ENCODE assay signal across 25 mouse cellular contexts in genomic region chr7:96904442-96904841, GRCm38 (mm10). TPM values are rescaled to one million over a fixed set of nuclear protein-coding genes. Genes with fewer than 3 reads are reported as not detected.
DNase-seq lines count a peak whose midpoint lies in the region; ATAC-seq and TF ChIP-seq lines count a peak whose summit lies in the region.
"Had no signal": no experiment of that assay in that cellular context is flagged by ENCODE, and none has a peak within 500 bp of the region (broad histone marks: within the 10 kb centered on the region; RNA-seq: fewer than 3 reads in every experiment).

No protein-coding gene starts in this region.

- TF ChIP-seq EP300 in liver, postnatal 0 days (IDR thresholded peaks at IDR 0.05; ENCODE audit: low read depth) = no peak

- no peak overlapping the region for H3K4me2 ChIP-seq in forebrain, embryonic 11.5 days (ENCODE audit: low read depth, low read length, severe bottlenecking)
- H3K4me2 ChIP-seq in liver, postnatal 0 days (ENCODE audit: low read depth, low read length) = no peak overlapping the region
- no peak overlapping the region for H3K4me2 ChIP-seq in midbrain, embryonic 14.5 days (ENCODE audit: low read length)
- H3K4me2 ChIP-seq: embryonic facial prominence, embryonic 12.5 days; heart, embryonic 15.5 days; liver, embryonic 12.5 days; lung, embryonic 14.5 days had no signal

- peaks cover 3% of the 10 kb centered on the region for H3K4me1 ChIP-seq in forebrain, embryonic 11.5 days (replicated peaks; ENCODE audit: control insufficient read depth, insufficient read depth, low read length)
- H3K4me1 ChIP-seq in forebrain, embryonic 10.5 days = peaks cover 50% of the 10 kb centered on the region
- peaks cover 12% of the 10 kb centered on the region for H3K4me1 ChIP-seq in liver, postnatal 0 days (ENCODE audit: insufficient read depth)
- peaks cover 34% of the 10 kb centered on the region for H3K4me1 ChIP-seq in midbrain, embryonic 14.5 days (ENCODE audit: control insufficient read depth, insufficient read depth, low read length)
- H3K4me1 ChIP-seq: intestine, embryonic 15.5 days; liver, embryonic 12.5 days; megakaryocyte, embryonic 14.5 days had no signal

- no peaks in the 10 kb centered on the region for H3K27me3 ChIP-seq in forebrain, embryonic 11.5 days (ENCODE audit: control insufficient read depth, insufficient read depth, low read length)
- H3K27me3 ChIP-seq in forebrain, embryonic 10.5 days (ENCODE audit: poor library complexity, severe bottlenecking) = no peaks in the 10 kb centered on the region
- no peaks in the 10 kb centered on the region for H3K27me3 ChIP-seq in liver, postnatal 0 days (ENCODE audit: insufficient read depth, low read length)
- peaks cover 3% of the 10 kb centered on the region; the same call in 1 of the 2 replicates for H3K27me3 ChIP-seq in midbrain, embryonic 14.5 days (ENCODE audit: control insufficient read depth, insufficient read depth, low read length)
- H3K27me3 ChIP-seq: embryonic facial prominence, embryonic 12.5 days; intestine, embryonic 15.5 days; liver, embryonic 12.5 days had no signal

- no peak overlapping the region for H3K9ac ChIP-seq in forebrain, embryonic 11.5 days (ENCODE audit: low read length)
- no peak overlapping the region for H3K9ac ChIP-seq in liver, postnatal 0 days (replicated peaks)
- H3K9ac ChIP-seq in midbrain, embryonic 14.5 days (replicated peaks; ENCODE audit: low read length) = no peak overlapping the region
- H3K9ac ChIP-seq: embryonic facial prominence, embryonic 12.5 days; heart, embryonic 15.5 days; intestine, embryonic 15.5 days; liver, embryonic 12.5 days; lung, embryonic 14.5 days had no signal

- H3K4me3 ChIP-seq in forebrain, embryonic 11.5 days (ENCODE audit: low read depth, low read length) = no peak overlapping the region
- no peak overlapping the region for H3K4me3 ChIP-seq in forebrain, embryonic 10.5 days
- no peak overlapping the region for H3K4me3 ChIP-seq in liver, postnatal 0 days (ENCODE audit: low read depth, low read length)
- H3K4me3 ChIP-seq in midbrain, embryonic 14.5 days (replicated peaks; ENCODE audit: low read depth, low read length) = no peak overlapping the region
- H3K4me3 ChIP-seq: embryonic facial prominence, embryonic 12.5 days; heart, adult 2 months; heart, embryonic 15.5 days; intestine, embryonic 15.5 days; limb, embryonic 10.5 days; liver, embryonic 12.5 days; megakaryocyte, embryonic 14.5 days had no signal

- no peaks in the 10 kb centered on the region for H3K9me3 ChIP-seq in forebrain, embryonic 11.5 days (ENCODE audit: control insufficient read depth, low read length)
- no peaks in the 10 kb centered on the region for H3K9me3 ChIP-seq in forebrain, embryonic 10.5 days
- H3K9me3 ChIP-seq in liver, postnatal 0 days (ENCODE audit: low read length) = no peaks in the 10 kb centered on the region
- H3K9me3 ChIP-seq in midbrain, embryonic 14.5 days (ENCODE audit: control insufficient read depth, low read length) = no peaks in the 10 kb centered on the region
- H3K9me3 ChIP-seq: embryonic facial prominence, embryonic 12.5 days; heart, embryonic 15.5 days; intestine, embryonic 15.5 days; limb, embryonic 10.5 days; liver, embryonic 12.5 days; megakaryocyte, embryonic 14.5 days had no signal

- H3K27ac ChIP-seq in forebrain, embryonic 11.5 days (ENCODE audit: low read depth, low read length) = no peak overlapping the region
- H3K27ac ChIP-seq in forebrain, embryonic 10.5 days = no peak overlapping the region
- no peak overlapping the region for H3K27ac ChIP-seq in liver, postnatal 0 days (ENCODE audit: low read depth)
- no peak overlapping the region for H3K27ac ChIP-seq in midbrain, embryonic 14.5 days (replicated peaks; ENCODE audit: low read depth, low read length)
- H3K27ac ChIP-seq: embryonic facial prominence, embryonic 12.5 days; heart, adult 2 months; heart, embryonic 15.5 days; intestine, embryonic 15.5 days; limb, embryonic 10.5 days; liver, embryonic 12.5 days had no signal

- DNase-seq in forebrain, embryonic 11.5 days (ENCODE audit: low spot score) = peak; percentile 46
- DNase-seq in forebrain, embryonic 10.5 days (ENCODE audit: extremely low spot score, low spot score) = no peak
- peak; percentile 44 for DNase-seq in liver, postnatal 0 days
- DNase-seq in liver = no peak
- DNase-seq in retina, postnatal 1 day = peak; percentile 35
- DNase-seq in retina, embryonic 14.5 days (ENCODE audit: low spot score) = no peak
- DNase-seq in midbrain, embryonic 14.5 days = peak; percentile 55
- DNase-seq in layer of hippocampus, adult 9-10 months (ENCODE audit: low spot score) = no peak
- DNase-seq: cerebellum, adult 2 months; cerebellum, postnatal 25 days; gastrocnemius, postnatal 36 days; heart, adult 2 months; heart, postnatal 36 days; kidney, adult 8-10 months; kidney, postnatal 14 days; lung, embryonic 14.5 days; right cerebral cortex, postnatal 25 days; spleen, adult 18-20 months had no signal

- ATAC-seq in forebrain, embryonic 11.5 days (replicated peaks; ENCODE audit: low FRiP score) = no peak
- ATAC-seq in liver, postnatal 0 days = peak; percentile 73
- no peak for ATAC-seq in midbrain, embryonic 14.5 days (ENCODE audit: low FRiP score, low TSS enrichment)
- ATAC-seq: CD4-positive, CD25-positive, alpha-beta regulatory T cell, adult 4 months; liver, embryonic 12.5 days had no signal

- no peak for TF ChIP-seq CTCF in liver, postnatal 0 days (IDR thresholded peaks at IDR 0.05; ENCODE audit: low read depth)

- 67% methylated on average over 3 of the region's 3 CpGs for WGBS in forebrain, embryonic 11.5 days
- WGBS in forebrain, embryonic 10.5 days = 75% methylated on average over 3 of the region's 3 CpGs
- 49% methylated on average over 3 of the region's 3 CpGs for WGBS in liver, postnatal 0 days (ENCODE audit: insufficient replicate concordance)
- 49% methylated on average over 3 of the region's 3 CpGs for whole genome bisulfite sequencing in midbrain, embryonic 14.5 days

- no peaks in the 10 kb centered on the region for H3K36me3 ChIP-seq in forebrain, embryonic 11.5 days (ENCODE audit: control insufficient read depth, insufficient read depth, low read length)
- H3K36me3 ChIP-seq in forebrain, embryonic 10.5 days (replicated peaks) = peaks cover 72% of the 10 kb centered on the region
- H3K36me3 ChIP-seq in liver, postnatal 0 days (replicated peaks; ENCODE audit: insufficient read depth, low read length) = no peaks in the 10 kb centered on the region
- peaks cover 7% of the 10 kb centered on the region for H3K36me3 ChIP-seq in midbrain, embryonic 14.5 days (ENCODE audit: control insufficient read depth, insufficient read depth, low read length)
- H3K36me3 ChIP-seq: heart, embryonic 15.5 days; intestine, embryonic 15.5 days; liver, embryonic 12.5 days had no signal

RNA-seq across cellular contexts. Expression of gene Nars2, which starts 46.9 kb away (rescaled TPM):
- polyA plus RNA-seq in forebrain, embryonic 11.5 days (2014; fragmentation: Nextera tagmentation; extraction: Ambion mirVana) = 28.2 and 29.6 TPM in 2 replicates
- 28.0 and 30.0 TPM in 2 replicates for polyA plus RNA-seq in forebrain, embryonic 10.5 days (2016; fragmentation: Nextera tagmentation; extraction: Ambion mirVana)
- 13.3 and 14.1 TPM in 2 replicates for polyA plus RNA-seq in liver, postnatal 0 days (2015; fragmentation: Nextera tagmentation; extraction: Ambion mirVana)
- 16.5 and 18.6 TPM in 2 replicates for polyA plus RNA-seq in midbrain, embryonic 14.5 days (2014; fragmentation: Nextera tagmentation; extraction: Ambion mirVana)

Comparison
In these comparisons a context has a peak if more than half of its experiments do, and no peak if none do; other contexts are left out.
1. DNase-seq: peak in forebrain, embryonic 11.5 days (single experiment), liver, postnatal 0 days (single experiment), retina, postnatal 1 day (single experiment) and midbrain, embryonic 14.5 days (single experiment); none in forebrain, embryonic 10.5 days (single experiment), liver (single experiment), retina, embryonic 14.5 days (single experiment) and layer of hippocampus, adult 9-10 months (single experiment).